Mouse (Mus musculus): ENCODE data around the gene Rnf181.

DNA sequence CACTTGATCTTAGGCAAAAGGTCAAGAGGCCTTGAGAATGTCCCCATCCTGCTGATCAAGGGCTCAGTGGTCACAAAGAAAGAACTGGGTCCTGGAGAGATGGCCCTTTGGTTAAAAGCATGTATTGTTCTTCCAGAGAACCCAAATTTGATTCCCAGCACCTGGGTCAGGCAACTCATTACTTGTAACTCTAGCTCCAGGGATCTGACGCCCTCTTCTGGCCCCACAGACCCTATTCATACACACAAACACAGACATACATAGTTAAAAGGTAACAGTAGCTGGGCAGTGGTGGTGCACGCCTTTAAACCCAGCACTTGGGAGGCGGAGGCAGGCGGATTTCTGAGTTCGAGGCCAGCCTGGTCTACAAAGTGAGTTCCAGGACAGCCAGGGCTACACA lies 25.6 kb upstream of the Rnf181 start:
- TF ChIP-seq CTCF (IDR thresholded peaks at IDR 0.05; ENCODE audit: extremely low read depth, insufficient read depth, insufficient read length, insufficient replicate concordance) = no peak
- no peak for TF ChIP-seq POLR2A (IDR thresholded peaks at IDR 0.05; ENCODE audit: low read depth, low read length)

All from spleen, adult 2 months (tissue).